Mouse (Mus musculus): Measurements from ENCODE around the gene Atpaf1. TPM values are rescaled to one million over a fixed set of nuclear protein-coding genes. Genes with fewer than 3 reads are reported as not detected.

Gene Atpaf1
- total and polyA plus RNA-seq, 2 experiments: 16.5 to 23.4 TPM

GRCm38 (mm10) chr4:115857293-115857883, 72.8 kb downstream of the Atpaf1 start:
- 78% methylated on average over 9 of the region's 9 CpGs for WGBS
- Histone ChIP-seq H3K4me1 (ENCODE audit: control insufficient read depth, insufficient read depth, low read length) (no peaks in the 10 kb centered on the region), H3K9ac (ENCODE audit: low read depth, low read length) (no peak overlapping the region)

GRCm38 (mm10) chr4:115863352-115863751, 78.7 kb downstream of the Atpaf1 start:
- WGBS: 94% methylated on average over 7 of the region's 7 CpGs
- no peak overlapping the region for H3K9ac ChIP-seq (ENCODE audit: low read depth, low read length)
- H3K4me3 ChIP-seq (ENCODE audit: insufficient read depth, low read depth, low read length): no peak overlapping the region
- no peaks in the 10 kb centered on the region for H3K27me3 ChIP-seq (ENCODE audit: control insufficient read depth, insufficient read depth, low read length)
- peaks cover 31% of the 10 kb centered on the region for H3K36me3 ChIP-seq (ENCODE audit: control insufficient read depth, insufficient read depth, low read length)
- no peak overlapping the region for H3K27ac ChIP-seq (replicated peaks; ENCODE audit: insufficient read depth, low read depth, low read length)
- DNase-seq (ENCODE audit: extremely low read depth, low read depth, low spot score): no peak
- TF ChIP-seq POLR2A (IDR thresholded peaks at IDR 0.05; ENCODE audit: extremely low read depth, insufficient read depth, low read length) (no peak), CTCF (IDR thresholded peaks at IDR 0.05; ENCODE audit: low read depth, low read length) (no peak)
- H3K4me1 ChIP-seq (ENCODE audit: control insufficient read depth, insufficient read depth, low read length): no peaks in the 10 kb centered on the region
- no peaks in the 10 kb centered on the region for H3K79me2 ChIP-seq (ENCODE audit: control insufficient read depth, insufficient read depth, low read length)

More at GRCm38 (mm10) chr4:115857293-115857883, 72.8 kb downstream of the Atpaf1 start:
- Histone ChIP-seq H3K36me3 (ENCODE audit: control insufficient read depth, insufficient read depth, low read length) (peaks cover 20% of the 10 kb centered on the region), H3K79me2 (ENCODE audit: control insufficient read depth, insufficient read depth, low read length) (no peaks in the 10 kb centered on the region), H3K27ac (replicated peaks; ENCODE audit: insufficient read depth, low read depth, low read length) (no peak overlapping the region), H3K27me3 (ENCODE audit: control insufficient read depth, insufficient read depth, low read length) (no peaks in the 10 kb centered on the region), H3K4me3 (ENCODE audit: insufficient read depth, low read depth, low read length) (no peak overlapping the region)
- peak; percentile 16 for DNase-seq (ENCODE audit: extremely low read depth, low read depth, low spot score)
- no peak for TF ChIP-seq POLR2A (IDR thresholded peaks at IDR 0.05; ENCODE audit: extremely low read depth, insufficient read depth, low read length)
- TF ChIP-seq CTCF (IDR thresholded peaks at IDR 0.05; ENCODE audit: low read depth, low read length): no peak

GRCm38 (mm10) chr4:115863880-115864279, 79.3 kb downstream of the Atpaf1 start:
- Histone ChIP-seq H3K4me1 (ENCODE audit: control insufficient read depth, insufficient read depth, low read length) (no peaks in the 10 kb centered on the region), H3K9ac (ENCODE audit: low read depth, low read length) (no peak overlapping the region), H3K79me2 (ENCODE audit: control insufficient read depth, insufficient read depth, low read length) (no peaks in the 10 kb centered on the region), H3K27ac (replicated peaks; ENCODE audit: insufficient read depth, low read depth, low read length) (no peak overlapping the region), H3K36me3 (ENCODE audit: control insufficient read depth, insufficient read depth, low read length) (peaks cover 31% of the 10 kb centered on the region), H3K4me3 (ENCODE audit: insufficient read depth, low read depth, low read length) (no peak overlapping the region), H3K27me3 (ENCODE audit: control insufficient read depth, insufficient read depth, low read length) (no peaks in the 10 kb centered on the region)
- TF ChIP-seq POLR2A (IDR thresholded peaks at IDR 0.05; ENCODE audit: extremely low read depth, insufficient read depth, low read length): no peak
- TF ChIP-seq CTCF (IDR thresholded peaks at IDR 0.05; ENCODE audit: low read depth, low read length): no peak
- 83% methylated on average over 10 of the region's 10 CpGs for WGBS
- no peak for DNase-seq (ENCODE audit: extremely low read depth, low read depth, low spot score)

Other genes starting within 250 kb of the Atpaf1 start
- gene Cyp4a31, start 221.2 kb upstream of the Atpaf1 start, total RNA-seq (2014; rRNA removed): 8.3 and 19.2 TPM in 2 replicates
- gene Cyp4a31, start 221.2 kb upstream of the Atpaf1 start, polyA plus RNA-seq (2012; rRNA removed): 7.3 and 8.5 TPM in 2 replicates
- 19.5 and 23.2 TPM in 2 replicates for gene Cyp4a32, start 183.8 kb upstream of the Atpaf1 start, total RNA-seq (2014; rRNA removed)
- 8.4 and 12.2 TPM in 2 replicates for gene Cyp4a32, start 183.8 kb upstream of the Atpaf1 start, polyA plus RNA-seq (2012; rRNA removed)
- 34.9 and 38.7 TPM in 2 replicates for gene Cyp4b1, start 137.1 kb upstream of the Atpaf1 start, total RNA-seq (2014; rRNA removed)
- 17.5 and 24.3 TPM in 2 replicates for gene Cyp4b1, start 137.1 kb upstream of the Atpaf1 start, polyA plus RNA-seq (2012; rRNA removed)
- 10.7 TPM in 2 replicates for gene Efcab14, start 47.1 kb upstream of the Atpaf1 start, total RNA-seq (2014; rRNA removed)
- gene Efcab14, start 47.1 kb upstream of the Atpaf1 start, polyA plus RNA-seq (2012; rRNA removed): 8.0 and 9.7 TPM in 2 replicates
- gene Tex38, start 3.8 kb upstream of the Atpaf1 start, total RNA-seq (2014; rRNA removed): not detected in 2 replicates
- gene Tex38, start 3.8 kb upstream of the Atpaf1 start, polyA plus RNA-seq (2012; rRNA removed): 0.23 TPM in 1 of 2 replicates, not detected in the other
- 8.4 and 12.5 TPM in 2 replicates for gene Mob3c, start 43.3 kb downstream of the Atpaf1 start, total RNA-seq (2014; rRNA removed)
- gene Mob3c, start 43.3 kb downstream of the Atpaf1 start, polyA plus RNA-seq (2012; rRNA removed): 22.6 and 24.4 TPM in 2 replicates
- 11.3 and 14.0 TPM in 2 replicates for gene Mknk1, start 54.4 kb downstream of the Atpaf1 start, total RNA-seq (2014; rRNA removed)
- gene Mknk1, start 54.4 kb downstream of the Atpaf1 start, polyA plus RNA-seq (2012; rRNA removed): 15.5 and 22.7 TPM in 2 replicates
- not detected in 2 replicates for gene Kncn, start 99.6 kb downstream of the Atpaf1 start, total RNA-seq (2014; rRNA removed)
- gene Kncn, start 99.6 kb downstream of the Atpaf1 start, polyA plus RNA-seq (2012; rRNA removed): not detected in 2 replicates
- gene 6430628N08Rik, start 105.9 kb downstream of the Atpaf1 start, total RNA-seq (2014; rRNA removed): not detected in 2 replicates
- gene 6430628N08Rik, start 105.9 kb downstream of the Atpaf1 start, polyA plus RNA-seq (2012; rRNA removed): not detected in 2 replicates
- gene Dmbx1, start 155.1 kb downstream of the Atpaf1 start, total RNA-seq (2014; rRNA removed): not detected in 2 replicates
- gene Dmbx1, start 155.1 kb downstream of the Atpaf1 start, polyA plus RNA-seq (2012; rRNA removed): not detected in 2 replicates
- gene Faah, start 233.1 kb downstream of the Atpaf1 start, total RNA-seq (2014; rRNA removed): 55.9 and 71.4 TPM in 2 replicates
- 120 and 125 TPM in 2 replicates for gene Faah, start 233.1 kb downstream of the Atpaf1 start, polyA plus RNA-seq (2012; rRNA removed)

All from liver, adult 2 months (tissue).